Mouse (Mus musculus): Measurements from ENCODE around the gene Trim65.

DNA sequence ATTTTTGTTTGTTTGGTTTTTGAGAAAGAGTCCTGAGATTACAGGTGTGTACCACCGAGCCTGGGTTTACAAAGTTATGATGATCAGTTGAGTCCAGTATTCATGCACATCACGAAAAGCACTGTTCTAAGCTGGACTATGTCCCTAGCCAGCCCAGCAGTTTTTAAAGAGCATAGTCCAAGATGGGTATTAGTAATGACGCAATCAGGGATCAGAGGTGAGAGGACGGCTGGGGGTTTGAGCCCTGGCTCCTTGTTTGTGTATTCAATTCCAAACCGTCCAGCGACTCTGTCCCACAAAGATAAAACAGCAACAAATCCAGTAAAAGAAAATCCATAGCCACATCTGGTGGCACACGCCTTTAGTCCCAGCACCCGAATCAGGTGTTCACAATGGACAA is 42.7 kb downstream of the Trim65 start:
- TF ChIP-seq POLR2A (IDR thresholded peaks at IDR 0.05; ENCODE audit: low read depth, low read length) (no peak), CTCF (conservative IDR thresholded peaks at IDR 0.05; ENCODE audit: insufficient read depth, insufficient read length, low read depth, low read length) (no peak)
